ENCODE assay signal across 27 mouse cellular contexts in genomic region chr7:46857436-46857835, GRCm38 (mm10). TPM values are rescaled to one million over a fixed set of nuclear protein-coding genes. Genes with fewer than 3 reads are reported as not detected.
DNase-seq lines count a peak whose midpoint lies in the region; ATAC-seq lines count a peak whose summit lies in the region.
"Had no signal": no experiment of that assay in that cellular context is flagged by ENCODE, and none has a peak within 500 bp of the region (broad histone marks: within the 10 kb centered on the region; RNA-seq: fewer than 3 reads in every experiment).

No protein-coding gene starts in this region.

- WGBS in midbrain, embryonic 15.5 days, result 78% methylated on average over 9 of the region's 9 CpGs

- H3K36me3 ChIP-seq in midbrain, embryonic 15.5 days (replicated peaks), result peaks cover 16% of the 10 kb centered on the region; the same call in 1 of the 2 replicates

- H3K4me2 ChIP-seq in midbrain, embryonic 15.5 days, result no peak overlapping the region
- H3K4me2 ChIP-seq: embryonic facial prominence, embryonic 13.5 days; embryonic facial prominence, embryonic 15.5 days; forebrain, embryonic 13.5 days; forebrain, embryonic 15.5 days had no signal

- no peak overlapping the region for H3K4me3 ChIP-seq in midbrain, embryonic 15.5 days
- H3K4me3 ChIP-seq: embryonic facial prominence, embryonic 13.5 days; embryonic facial prominence, embryonic 15.5 days; erythroblast, embryonic 14.5 days; forebrain, embryonic 13.5 days; forebrain, embryonic 15.5 days had no signal

- no peaks in the 10 kb centered on the region for H3K27me3 ChIP-seq in midbrain, embryonic 15.5 days (replicated peaks)
- H3K27me3 ChIP-seq: embryonic facial prominence, embryonic 13.5 days; embryonic facial prominence, embryonic 15.5 days; forebrain, embryonic 13.5 days; forebrain, embryonic 15.5 days; Patski had no signal

- no peak overlapping the region for H3K9ac ChIP-seq in midbrain, embryonic 15.5 days
- H3K9ac ChIP-seq: embryonic facial prominence, embryonic 13.5 days; embryonic facial prominence, embryonic 15.5 days; forebrain, embryonic 13.5 days; forebrain, embryonic 15.5 days; forebrain, postnatal 0 days had no signal

- no peak overlapping the region for H3K27ac ChIP-seq in midbrain, embryonic 15.5 days
- H3K27ac ChIP-seq: embryonic facial prominence, embryonic 13.5 days; embryonic facial prominence, embryonic 15.5 days; forebrain, embryonic 13.5 days; forebrain, embryonic 15.5 days had no signal

- DNase-seq in 416B (ENCODE audit: low read depth) (peak; percentile 62), A20 (ENCODE audit: low read depth, low spot score) (peak; percentile 36)
- DNase-seq in frontal cortex, adult 2 months (ENCODE audit: extremely low spot score in 1 of 2, low spot score in 1 of 2), result no peak
- DNase-seq: adrenal gland, adult 8-10 months; adrenal gland, postnatal 14 days; adrenal gland, postnatal 36 days; cerebellum, adult 11-12 months; cerebellum, adult 2 months; cerebellum, adult 9-10 months; cerebellum, postnatal 10 days; cerebellum, postnatal 25 days; embryo, embryonic 11 days; forebrain, postnatal 0 days had no signal

- no peaks in the 10 kb centered on the region for H3K9me3 ChIP-seq in midbrain, embryonic 15.5 days
- H3K9me3 ChIP-seq: embryonic facial prominence, embryonic 13.5 days; embryonic facial prominence, embryonic 15.5 days; forebrain, embryonic 13.5 days; forebrain, embryonic 15.5 days had no signal

- peak; percentile 47 for ATAC-seq in common myeloid progenitor, adult 5-6 weeks (replicated peaks; ENCODE audit: low read depth, poor library complexity, severe bottlenecking)
- ATAC-seq in megakaryocyte progenitor cell, adult 5-6 weeks (replicated peaks; ENCODE audit: poor library complexity), result peak; percentile 45
- no peak for ATAC-seq in midbrain, embryonic 15.5 days (replicated peaks)
- no peak for ATAC-seq in monocyte, adult 5-6 weeks (replicated peaks; ENCODE audit: insufficient number of reproducible peaks, low FRiP score, low TSS enrichment, poor library complexity, severe bottlenecking)
- ATAC-seq: activated CD4-positive, CD25-positive, alpha-beta regulatory T cell, adult 4 months; forebrain, embryonic 13.5 days; forebrain, embryonic 15.5 days; forebrain, postnatal 0 days; Patski had no signal

- no peaks in the 10 kb centered on the region for H3K4me1 ChIP-seq in midbrain, embryonic 15.5 days
- H3K4me1 ChIP-seq: embryonic facial prominence, embryonic 13.5 days; embryonic facial prominence, embryonic 15.5 days; forebrain, embryonic 13.5 days; forebrain, embryonic 15.5 days had no signal

RNA-seq across cellular contexts. Expression of gene Ldhc, which starts 3.6 kb away (rescaled TPM):
- not detected in 2 replicates for total RNA-seq in common myeloid progenitor, adult 5-6 weeks (2017)
- total RNA-seq in megakaryocyte progenitor cell, adult 5-6 weeks (2015), result 0.44 and 0.49 TPM in 2 replicates
- total RNA-seq in megakaryocyte progenitor cell, adult 5-6 weeks (2017), result 1.3 TPM in 1 of 2 replicates, not detected in the other
- polyA plus RNA-seq in midbrain, embryonic 15.5 days (2015; fragmentation: Nextera tagmentation; extraction: Ambion mirVana), result 0.15 TPM in 1 of 2 replicates, not detected in the other
- total RNA-seq in monocyte, adult 5-6 weeks (2017), result 0.39 to 13.0 TPM (median 3.9 TPM) in 3 replicates
- polyA plus RNA-seq in frontal cortex, adult 2 months (2012; rRNA removed), result not detected in 2 replicates
- total RNA-seq: adrenal gland, adult 18-20 months; adrenal gland, adult 8-10 months; adrenal gland, postnatal 14 days; adrenal gland, postnatal 36 days; forebrain, postnatal 0 days had no signal
- polyA plus RNA-seq: activated CD4-positive, CD25-positive, alpha-beta regulatory T cell, adult 4 months; C2C12; cerebellum, adult 2 months; embryonic facial prominence, embryonic 11.5 days; embryonic facial prominence, embryonic 13.5 days; embryonic facial prominence, embryonic 15.5 days; forebrain, embryonic 13.5 days; forebrain, embryonic 15.5 days; forebrain, postnatal 0 days; Patski had no signal

RNA-seq across cellular contexts. Expression of gene Ldha, which starts 16.2 kb away (rescaled TPM):
- 434 and 497 TPM in 2 replicates for total RNA-seq in common myeloid progenitor, adult 5-6 weeks (2017)
- total RNA-seq in megakaryocyte progenitor cell, adult 5-6 weeks (2015), result 597 and 639 TPM in 2 replicates
- total RNA-seq in megakaryocyte progenitor cell, adult 5-6 weeks (2017), result 442 and 446 TPM in 2 replicates
- 522 and 586 TPM in 2 replicates for polyA plus RNA-seq in midbrain, embryonic 15.5 days (2015; fragmentation: Nextera tagmentation; extraction: Ambion mirVana)
- 260 to 317 TPM (median 292 TPM) in 3 replicates for total RNA-seq in monocyte, adult 5-6 weeks (2017)
- polyA plus RNA-seq in frontal cortex, adult 2 months (2012; rRNA removed), result 323 and 354 TPM in 2 replicates

Comparison
In these comparisons a context has a peak if more than half of its experiments do, and no peak if none do; other contexts are left out.
1. DNase-seq: peak in 416B (single experiment) and A20 (single experiment); none in frontal cortex, adult 2 months (0 of 2).
2. ATAC-seq: peak in common myeloid progenitor, adult 5-6 weeks (single experiment) and megakaryocyte progenitor cell, adult 5-6 weeks (single experiment); none in midbrain, embryonic 15.5 days (single experiment) and monocyte, adult 5-6 weeks (single experiment).